Mouse (Mus musculus): ENCODE measurements at regions not wholly inside any gene's neighbourhood (a gene's known extent, or its start where the extent isn't known, plus 50 kb on each side); places are given as distances from the start of the nearest gene placed in this dataset.
"Not testable (repeated sequence)": the region's sequence is repeated elsewhere in the genome, so short reads cannot be mapped to it uniquely, and the experiment has no call there.

GRCm38 (mm10) chr13:16476515-16476914 lies 464.9 kb downstream of the Inhba start:
- no peak for DNase-seq (ENCODE audit: low read depth, low spot score)

DNA sequence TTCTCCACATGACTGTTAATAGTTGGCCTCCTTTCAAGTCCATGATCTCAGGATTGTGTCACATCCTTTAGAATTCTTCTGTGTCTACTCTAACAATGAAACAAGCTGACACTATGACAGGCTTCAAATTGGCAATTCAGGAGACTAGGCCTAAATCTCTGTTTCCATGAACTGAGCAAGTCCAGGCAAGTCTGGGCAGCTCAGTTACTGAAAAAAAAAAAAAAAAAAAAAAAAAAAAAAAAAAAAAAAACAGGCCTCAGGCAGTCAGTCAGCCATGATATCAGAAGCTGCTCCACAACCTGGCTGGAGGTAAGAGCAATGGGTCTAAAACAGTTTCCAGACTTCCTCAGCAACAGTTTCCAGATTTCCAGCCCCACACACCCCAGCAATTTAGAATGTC lies 475.6 kb downstream of the Inhba start:
- DNase-seq (ENCODE audit: low read depth, low spot score), result no peak

DNA sequence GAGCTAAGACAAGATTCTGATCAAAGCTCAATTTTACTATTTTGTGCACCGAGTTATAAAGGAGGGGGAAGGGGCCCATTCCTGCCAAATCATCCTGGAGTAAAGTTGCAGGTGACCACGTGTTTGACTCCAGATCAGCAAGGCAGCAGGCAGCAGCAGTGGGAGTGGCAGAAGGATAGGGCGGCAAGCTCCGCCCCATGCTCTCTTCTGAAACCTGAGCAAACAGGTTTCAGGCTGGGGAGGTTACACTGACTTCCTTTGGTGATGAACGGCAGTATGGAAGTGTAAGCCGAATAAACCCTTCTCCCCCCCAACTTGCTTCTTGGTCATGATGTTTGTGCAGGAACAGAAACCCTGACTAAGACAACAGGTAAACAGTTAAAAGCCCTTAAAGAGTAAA lies 479.0 kb downstream of the Inhba start:
- DNase-seq (ENCODE audit: low read depth, low spot score), result not testable (repeated sequence)

GRCm38 (mm10) chr13:16498052-16498451 lies 486.4 kb downstream of the Inhba start:
- no peak for DNase-seq (ENCODE audit: low read depth, low spot score)

- DNase-seq (ENCODE audit: low read depth, low spot score), result no peak
Measured at GRCm38 (mm10) chr13:16512876-16513275, 501.2 kb downstream of the Inhba start.

GRCm38 (mm10) chr13:16515195-16515594 lies 503.5 kb downstream of the Inhba start:
- DNase-seq (ENCODE audit: low read depth, low spot score), result no peak

GRCm38 (mm10) chr13:16529036-16529435 lies 517.4 kb downstream of the Inhba start:
- no peak for DNase-seq (ENCODE audit: low read depth, low spot score)

DNA sequence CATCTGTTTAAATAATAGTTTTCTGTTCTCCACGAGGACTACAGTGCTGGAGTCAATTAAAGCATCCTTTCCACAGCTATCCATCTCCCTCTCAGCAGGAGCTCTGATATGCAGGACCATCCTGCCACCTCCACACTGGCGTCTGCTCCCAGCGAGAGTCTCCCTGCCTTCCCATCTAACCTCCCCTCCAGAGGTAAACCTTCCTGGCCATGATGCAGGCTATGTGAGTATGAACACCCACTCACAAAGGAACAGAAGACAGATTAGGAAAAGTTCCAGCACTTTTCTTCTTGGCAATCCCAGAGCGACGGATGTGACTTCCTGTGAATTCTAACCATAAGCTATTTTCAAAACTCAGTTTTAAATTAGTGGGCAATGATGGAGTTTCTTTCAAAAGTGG lies 532.1 kb downstream of the Inhba start:
- DNase-seq (ENCODE audit: low read depth, low spot score), result no peak

DNA sequence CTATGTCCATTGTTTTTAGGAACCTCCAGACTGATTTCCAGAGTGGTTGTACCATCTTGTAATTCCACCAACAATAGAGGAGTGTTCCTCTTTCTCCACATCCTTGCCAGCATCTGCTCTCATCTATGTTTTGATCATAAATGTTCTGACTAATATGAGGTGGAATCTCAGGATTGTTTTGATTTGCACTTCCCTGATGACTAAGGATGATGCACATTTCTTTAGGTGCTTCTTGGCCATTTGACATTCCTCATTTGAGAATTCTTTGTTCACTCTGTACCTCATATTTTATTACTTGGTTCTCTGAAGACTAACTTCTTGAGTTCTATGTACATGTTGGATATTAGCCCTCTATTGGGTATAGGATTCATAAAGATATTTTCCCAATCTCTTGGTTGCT lies 538.4 kb downstream of the Inhba start:
- DNase-seq (ENCODE audit: low read depth, low spot score), result no peak

DNA sequence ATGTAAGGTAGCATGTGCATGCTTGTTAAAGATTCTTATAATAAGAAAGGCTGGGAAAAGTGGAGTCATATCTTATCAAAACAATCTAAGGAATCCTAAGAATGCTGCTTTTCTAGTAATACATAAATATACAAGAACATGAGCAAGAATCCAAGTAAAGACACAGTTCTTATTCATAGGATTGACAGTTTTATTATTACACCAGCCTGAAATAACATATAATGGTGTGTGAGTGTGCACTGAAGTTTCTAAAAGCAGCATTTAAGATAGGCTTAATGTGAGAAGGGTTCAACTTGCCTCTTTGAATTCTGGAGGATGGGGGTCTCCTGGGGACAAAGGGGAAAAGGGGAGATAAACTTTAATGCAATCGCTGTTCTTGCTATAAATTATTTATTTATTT lies 553.3 kb downstream of the Inhba start:
- DNase-seq (ENCODE audit: low read depth, low spot score), result no peak

DNA sequence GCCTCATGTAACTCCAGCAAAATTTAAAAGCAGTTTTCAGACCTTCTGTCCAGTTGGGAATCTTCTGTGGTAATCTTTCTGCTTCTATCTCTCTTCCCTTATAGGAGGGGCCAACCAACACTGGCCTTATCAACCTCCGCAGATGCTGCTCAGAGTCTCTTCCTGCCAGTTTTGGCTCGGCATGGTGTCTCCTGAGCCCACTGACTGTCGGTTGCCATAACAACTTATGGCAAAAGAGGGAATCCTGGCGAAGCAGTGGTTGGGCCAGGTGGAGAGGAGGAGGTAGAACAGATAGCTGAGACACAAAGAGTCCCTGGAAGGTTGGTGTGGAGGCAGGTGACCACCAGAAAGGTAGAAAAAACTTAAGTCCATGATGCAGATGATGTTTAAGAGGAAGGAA lies 562.4 kb downstream of the Inhba start:
- DNase-seq (ENCODE audit: low read depth, low spot score), result no peak

- DNase-seq (ENCODE audit: low read depth, low spot score), result no peak
Measured at GRCm38 (mm10) chr13:16586286-16586685, 574.6 kb downstream of the Inhba start.

DNA sequence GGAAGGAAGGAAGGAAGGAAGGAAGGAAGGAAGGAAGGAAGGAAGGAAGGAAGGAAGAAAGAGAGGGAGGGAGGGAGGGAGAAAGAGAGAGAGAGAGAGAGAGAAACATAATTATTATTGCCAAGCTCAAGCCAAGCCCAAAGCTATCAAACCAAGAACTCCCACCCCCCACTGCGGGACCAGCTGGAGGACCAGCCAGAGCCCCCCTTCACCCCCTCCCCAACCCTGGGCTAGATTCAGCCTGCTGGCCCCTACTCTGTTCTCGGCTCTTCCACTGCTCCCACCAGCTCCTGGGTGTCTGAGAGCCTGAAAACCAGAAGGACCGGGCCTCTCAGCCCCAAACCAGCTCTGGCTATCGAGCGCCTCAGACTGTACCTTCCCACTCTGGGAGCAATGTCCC lies 608.1 kb downstream of the Inhba start:
- DNase-seq (ENCODE audit: low read depth, low spot score), result no peak

DNA sequence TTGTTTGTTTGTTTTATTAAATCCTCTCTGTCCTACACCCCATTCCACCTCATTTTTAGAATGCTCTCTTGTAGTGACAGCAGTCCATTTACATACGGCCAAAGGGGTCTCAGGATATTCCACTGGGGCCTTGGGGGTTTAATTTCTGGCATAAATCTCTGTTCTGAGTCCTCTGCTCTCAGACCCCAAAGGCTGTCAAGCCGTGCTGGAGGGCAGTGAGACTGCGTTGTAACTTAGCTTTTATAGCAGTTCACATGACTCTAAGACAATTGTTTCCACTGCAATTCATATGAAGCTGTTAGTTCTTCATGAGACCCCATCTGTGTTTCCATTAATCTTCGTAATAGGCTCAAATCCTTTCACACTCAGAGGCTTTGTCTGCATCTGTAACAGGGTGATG lies 614.9 kb downstream of the Inhba start:
- DNase-seq (ENCODE audit: low read depth, low spot score), result peak; percentile 7

- DNase-seq (ENCODE audit: low read depth, low spot score), result no peak
Measured at GRCm38 (mm10) chr13:16633445-16634092, 621.9 kb downstream of the Inhba start.

DNA sequence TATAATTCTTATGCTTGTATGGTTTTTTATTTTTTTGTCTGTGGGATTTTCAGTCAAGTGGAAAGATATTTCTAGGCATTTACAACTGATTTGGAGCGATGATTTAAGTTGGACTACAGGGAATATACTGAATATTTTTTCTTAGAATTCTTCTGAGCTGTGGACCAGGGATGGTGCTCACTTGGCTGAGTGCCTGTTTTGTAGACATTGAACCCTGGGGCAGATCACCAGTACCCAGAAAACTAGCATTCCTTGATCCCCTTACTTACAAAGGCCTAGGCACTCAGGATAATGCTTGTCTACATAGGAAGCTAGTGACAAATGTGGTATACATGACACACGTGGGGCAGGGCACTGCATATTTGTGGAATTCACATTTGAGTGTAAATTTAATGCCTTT lies 624.6 kb downstream of the Inhba start:
- no peak for DNase-seq (ENCODE audit: low read depth, low spot score)

GRCm38 (mm10) chr13:16641611-16642449 lies 630.2 kb downstream of the Inhba start:
- no peak for DNase-seq (ENCODE audit: low read depth, low spot score)

GRCm38 (mm10) chr13:16642450-16642994 lies 630.9 kb downstream of the Inhba start:
- no peak for DNase-seq (ENCODE audit: low read depth, low spot score)

- DNase-seq (ENCODE audit: low read depth, low spot score), result no peak
Measured at GRCm38 (mm10) chr13:16645311-16645710, 633.7 kb downstream of the Inhba start.

DNA sequence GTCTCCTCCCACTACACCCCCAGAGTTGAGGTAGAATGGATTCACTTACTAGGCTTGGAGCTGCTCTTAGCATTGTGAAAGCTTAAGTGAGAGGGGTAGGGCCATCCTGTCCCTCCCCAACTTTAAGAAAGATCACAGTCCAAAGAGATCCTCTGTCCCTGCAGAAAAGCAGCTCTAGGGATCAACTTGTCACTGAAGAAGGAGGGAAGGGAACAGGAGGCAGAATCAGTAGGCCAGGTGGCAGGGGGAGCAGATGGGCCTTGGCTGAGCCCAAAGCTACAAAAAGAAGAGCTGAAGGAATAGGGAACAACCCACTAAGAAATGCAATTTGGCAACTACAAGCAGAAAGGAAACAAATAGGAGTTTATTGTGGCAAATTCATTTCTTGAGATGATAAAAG lies 634.4 kb downstream of the Inhba start:
- no peak for DNase-seq (ENCODE audit: low read depth, low spot score)

DNA sequence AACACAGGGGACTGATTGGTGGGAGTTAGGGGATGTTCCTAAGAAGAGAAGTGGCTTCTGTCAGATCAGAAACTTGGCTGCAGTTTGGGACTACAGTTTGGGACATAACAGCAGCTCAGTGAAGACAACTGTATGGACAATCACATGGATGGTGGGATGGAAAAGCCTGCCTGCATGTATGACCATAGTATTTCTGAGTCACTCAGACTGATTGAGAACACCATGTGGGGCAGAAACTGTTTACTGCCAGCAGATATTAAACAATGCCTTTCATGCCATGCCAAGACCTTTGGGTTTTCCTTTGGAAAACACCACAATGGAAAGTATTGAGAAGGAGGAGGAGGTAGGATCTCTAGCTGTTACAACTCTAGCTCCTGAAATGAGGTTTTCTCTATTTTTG lies 635.0 kb downstream of the Inhba start:
- no peak for DNase-seq (ENCODE audit: low read depth, low spot score)

GRCm38 (mm10) chr13:16656110-16656509 lies 644.5 kb downstream of the Inhba start:
- no peak for DNase-seq (ENCODE audit: low read depth, low spot score)

- no peak for DNase-seq (ENCODE audit: low read depth, low spot score)
Measured at GRCm38 (mm10) chr13:16659894-16660293, 648.2 kb downstream of the Inhba start.

All from embryo, embryonic 11.5 days (tissue).